Mouse (Mus musculus) kidney, postnatal 0 days (tissue): ENCODE data around the gene Ska2. TPM values are rescaled to one million over a fixed set of nuclear protein-coding genes. Genes with fewer than 3 reads are reported as not detected.

ENCODE experiments used
- ATAC-seq: fragments of 200-750 bp; cut with Nextera tagmentation; replicated peaks from 2 replicates; pipeline ENCODE4 v1.8.0; 2017; ENCODE audit warnings: low read depth, moderate number of reproducible peaks, moderate TSS enrichment, moderate library complexity; ENCODE audit not compliant: low FRiP score
- DNase-seq: peaks from one replicate; pipeline ENCODE4 v3.0.0-alpha.2; 2016; ENCODE audit warnings: low spot score
- H3K27ac ChIP-seq: fragments of 300-500 bp; sonication (generic); 2 replicates; pipeline ENCODE4 v1.5.1; 2014; ENCODE audit warnings: mild to moderate bottlenecking
- H3K27me3 ChIP-seq: fragments of 300-500 bp; sonication (generic); 2 replicates; pipeline ENCODE4 v1.6.1; 2014; ENCODE audit warnings: low read length, mixed read lengths; ENCODE audit not compliant: insufficient read depth
- H3K36me3 ChIP-seq: fragments of 300-500 bp; sonication (generic); 2 replicates; pipeline ENCODE4 v1.6.1; 2014; ENCODE audit warnings: low read length, mixed read lengths; ENCODE audit not compliant: insufficient read depth
- H3K4me1 ChIP-seq: fragments of 300-500 bp; sonication (generic); replicated peaks from 2 replicates; pipeline ENCODE4 v1.6.1; 2014; ENCODE audit warnings: antibody characterized with exemption, low read length, mixed read lengths; ENCODE audit not compliant: insufficient read depth
- H3K4me2 ChIP-seq: fragments of 300-500 bp; sonication (generic); 2 replicates; pipeline ENCODE4 v1.6.1; 2014; ENCODE audit warnings: mild to moderate bottlenecking, low read length, moderate library complexity, mixed read lengths
- H3K4me3 ChIP-seq: fragments of 300-500 bp; sonication (generic); replicated peaks from 2 replicates; pipeline ENCODE4 v1.5.1; 2014; ENCODE audit warnings: low read depth, low read length
- H3K9ac ChIP-seq: fragments of 300-500 bp; sonication (generic); 2 replicates; pipeline ENCODE4 v1.6.1; 2014; ENCODE audit warnings: low read depth, low read length
- H3K9me3 ChIP-seq: fragments of 300-500 bp; sonication (generic); replicated peaks from 2 replicates; pipeline ENCODE4 v1.6.1; 2016; ENCODE audit warnings: low read length, inconsistent platforms, mixed read lengths
- CTCF ChIP-seq: IDR thresholded peaks from 2 replicates; pipeline ENCODE4 v1.5.1; 2016; ENCODE audit warnings: antibody characterized with exemption, low read depth, mild to moderate bottlenecking, moderate library complexity
- WGBS: fragments of 180-500 bp; shearing (Covaris S2); extraction: QIAGEN DNeasy Blood & Tissue Kit; methylation state at CpG from one replicate; pipeline ENCODE4 v1.1.7; 2014; 5-methylcytosine and 5-hydroxymethylcytosine counted together
- polyA plus RNA-seq: library from polyadenylated mRNA; unstranded; fragments of >200 nt; fragmentation: Nextera tagmentation; extraction: Ambion mirVana; gene quantifications from 2 replicates; pipeline ENCODE4 v1.2.1, GENCODE M21; 2015

Ska2 gene
- polyA plus RNA-seq, 1 experiment from 2014 or later = 31.0 TPM

GRCm38 (mm10) chr11:87085461-87085860, 23.6 kb upstream of the Ska2 start:
- Histone ChIP-seq H3K27ac (no peak overlapping the region), H3K27me3 (no peaks in the 10 kb centered on the region), H3K4me1 (peaks cover 15% of the 10 kb centered on the region; the same call in 1 of the 2 replicates), H3K9ac (no peak overlapping the region; the same call in 1 of the 2 replicates), H3K9me3 (no peaks in the 10 kb centered on the region), H3K4me2 (peak overlapping the region; percentile 92), H3K36me3 (peaks cover 16% of the 10 kb centered on the region; the same call in 1 of the 2 replicates), H3K4me3 (peak overlapping the region; percentile 95)
- TF ChIP-seq CTCF = no peak
- WGBS = 88% methylated on average over 13 of the region's 13 CpGs
- no peak for DNase-seq
- ATAC-seq = no peak

DNA sequence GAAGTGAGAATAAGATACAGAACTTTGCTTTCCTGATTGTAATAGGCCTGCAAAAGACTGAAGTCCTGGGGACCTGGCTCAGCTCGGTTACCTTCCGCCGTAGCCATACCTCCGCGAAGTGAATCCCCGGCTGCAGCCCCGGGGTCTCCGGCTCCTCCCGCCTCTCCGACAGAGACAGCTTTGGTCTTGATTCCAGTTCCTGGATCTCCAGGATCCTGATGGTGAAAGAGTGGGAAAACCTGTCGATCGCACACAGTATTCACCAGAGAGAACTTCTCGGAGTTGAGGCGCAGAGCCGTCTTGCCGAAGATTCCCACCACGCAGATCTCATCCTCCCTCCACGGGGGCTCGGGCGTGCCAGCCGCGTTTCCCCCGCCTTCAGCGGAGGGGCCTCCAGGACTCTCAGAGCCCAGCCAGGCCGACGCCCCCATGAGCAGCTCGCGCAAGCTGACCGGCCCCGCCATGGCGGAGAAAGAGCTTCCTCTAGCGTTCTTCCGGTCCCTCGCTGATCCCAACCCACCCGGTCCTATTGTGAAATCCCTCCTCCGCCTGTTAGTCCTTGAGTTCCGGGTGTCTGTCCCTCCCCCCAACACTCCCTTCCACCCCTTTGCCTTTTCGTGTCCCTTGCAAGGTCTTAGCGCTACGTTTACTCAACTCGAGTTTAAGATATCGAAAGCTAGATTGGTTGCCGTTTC, 22.6 kb upstream of the Ska2 start, which contains the start of gene Smg8:
Gene Smg8, minus strand, starts transcription at position 485 of the 695 bp plus-strand sequence.
- no peaks in the 10 kb centered on the region for H3K9me3 ChIP-seq
- H3K27me3 ChIP-seq = no peaks in the 10 kb centered on the region
- H3K9ac ChIP-seq = peak within 1 kb of the TSS; percentile 91
- H3K4me3 ChIP-seq = peak within 1 kb of the TSS; percentile 95
- H3K36me3 ChIP-seq = peaks cover 17% of the 10 kb centered on the region; the same call in 1 of the 2 replicates
- peak; percentile 97 for DNase-seq
- H3K4me2 ChIP-seq = peak within 1 kb of the TSS; percentile 92
- peak; percentile 85 for ATAC-seq
- no peak for TF ChIP-seq CTCF
- WGBS = under 1% methylated on average over 43 of the region's 43 CpGs
- H3K27ac ChIP-seq = peak within 1 kb of the TSS; percentile 58
- H3K4me1 ChIP-seq = peaks cover 15% of the 10 kb centered on the region; the same call in 1 of the 2 replicates

DNA sequence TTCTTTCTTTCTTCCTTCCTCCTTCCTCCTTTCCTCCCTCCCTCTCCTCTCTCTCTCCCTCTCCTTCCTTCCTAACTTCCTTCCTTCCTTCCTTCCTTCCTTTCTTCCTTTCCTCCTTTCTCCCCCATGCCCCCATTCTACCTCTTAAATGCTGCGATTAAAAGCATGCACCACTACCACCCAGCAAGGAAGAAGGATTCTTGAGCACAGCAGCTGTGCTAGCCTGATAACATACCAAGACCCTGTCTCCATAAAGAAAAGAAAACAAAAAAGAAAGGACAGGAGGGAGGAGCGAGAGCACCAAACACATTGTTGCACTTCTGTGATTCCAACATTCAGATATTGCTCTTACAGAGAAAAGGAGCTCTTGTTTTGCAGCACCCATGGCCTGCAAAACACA, 21.9 kb upstream of the Ska2 start:
- peak overlapping the region; percentile 95 for H3K4me3 ChIP-seq
- DNase-seq = no peak
- no peak overlapping the region for H3K27ac ChIP-seq
- no peaks in the 10 kb centered on the region for H3K9me3 ChIP-seq
- 51% methylated on average over 2 of the region's 2 CpGs for WGBS
- peaks cover 16% of the 10 kb centered on the region; the same call in 1 of the 2 replicates for H3K36me3 ChIP-seq
- H3K4me2 ChIP-seq = peak overlapping the region; percentile 92
- TF ChIP-seq CTCF = no peak
- H3K4me1 ChIP-seq = peaks cover 15% of the 10 kb centered on the region; the same call in 1 of the 2 replicates
- ATAC-seq = no peak
- peak overlapping the region; percentile 91; the same call in 1 of the 2 replicates for H3K9ac ChIP-seq
- no peaks in the 10 kb centered on the region for H3K27me3 ChIP-seq

- no peak for ATAC-seq
- no peak for DNase-seq
- H3K27me3 ChIP-seq = no peaks in the 10 kb centered on the region
- H3K4me1 ChIP-seq = 0 out of 2 replicates have a peak, but pooled peaks cover 6% of the 10 kb centered on the region
- peak within 1 kb of the TSS; percentile 96 for H3K27ac ChIP-seq
- peaks cover 8% of the 10 kb centered on the region; the same call in 1 of the 2 replicates for H3K36me3 ChIP-seq
- H3K4me2 ChIP-seq = peak within 1 kb of the TSS; percentile 79
- no peaks in the 10 kb centered on the region for H3K9me3 ChIP-seq
- H3K4me3 ChIP-seq = peak within 1 kb of the TSS; percentile 90
- WGBS = 0% methylated on average over 14 of the region's 14 CpGs
- no peak for TF ChIP-seq CTCF
- H3K9ac ChIP-seq = peak within 1 kb of the TSS; percentile 88
Measured at GRCm38 (mm10) chr11:87108409-87108754, 652 bp upstream of the Ska2 start, which contains the start of gene Prr11. Gene Prr11 (minus strand): TSS chr11:87108708.

- 0 out of 2 replicates have a peak, but pooled peaks cover 6% of the 10 kb centered on the region for H3K4me1 ChIP-seq
- peak overlapping the region; percentile 96 for H3K27ac ChIP-seq
- H3K4me2 ChIP-seq = peak overlapping the region; percentile 79
- peak overlapping the region; percentile 90 for H3K4me3 ChIP-seq
- no peaks in the 10 kb centered on the region for H3K9me3 ChIP-seq
- ATAC-seq (no peak), DNase-seq (peak; percentile 69)
- H3K9ac ChIP-seq = peak overlapping the region; percentile 88
- no peak for TF ChIP-seq CTCF
- H3K27me3 ChIP-seq = no peaks in the 10 kb centered on the region
- peaks cover 9% of the 10 kb centered on the region; the same call in 1 of the 2 replicates for H3K36me3 ChIP-seq
- under 1% methylated on average over 38 of the region's 42 CpGs for WGBS
Measured at GRCm38 (mm10) chr11:87109519-87110171, 611 bp downstream of the Ska2 start.

- peak overlapping the region; percentile 88 for H3K9ac ChIP-seq
- 3% methylated on average over 9 of the region's 9 CpGs for WGBS
- peaks cover 10% of the 10 kb centered on the region for H3K36me3 ChIP-seq
- no peaks in the 10 kb centered on the region for H3K9me3 ChIP-seq
- peak overlapping the region; percentile 79 for H3K4me2 ChIP-seq
- DNase-seq = no peak
- H3K4me1 ChIP-seq = 0 out of 2 replicates have a peak, but pooled peaks cover 6% of the 10 kb centered on the region
- no peak for TF ChIP-seq CTCF
- H3K27me3 ChIP-seq = no peaks in the 10 kb centered on the region
- no peak for ATAC-seq
- peak overlapping the region; percentile 96 for H3K27ac ChIP-seq
- H3K4me3 ChIP-seq = peak overlapping the region; percentile 90
Measured at GRCm38 (mm10) chr11:87110172-87110909, 1.3 kb downstream of the Ska2 start.
